Mouse (Mus musculus) liver, embryonic 14.5 days (tissue): ENCODE measurements around the gene Tmcc3.

ENCODE experiments used
- CTCF ChIP-seq: IDR thresholded peaks from 2 replicates; pipeline ENCODE4 v1.5.1; 2016; ENCODE audit warnings: antibody characterized with exemption, low read depth, control low read depth
- EP300 ChIP-seq: IDR thresholded peaks from 2 replicates; pipeline ENCODE4 v1.6.1; 2016; ENCODE audit warnings: antibody characterized with exemption, low read depth

- TF ChIP-seq CTCF (no peak), EP300 (no peak)
Measured at GRCm38 (mm10) chr10:94566222-94566868, 254.6 kb downstream of the Tmcc3 start.
